Mouse (Mus musculus) kidney, adult 9 months (tissue): Measurements from ENCODE around the gene Clint1.
A peak's percentile ranks its signal among the peaks of the same experiment; 100 is the strongest.

Experiments
- DNase-seq: peaks from one replicate; pipeline ENCODE4 v3.0.0; 2022

The Clint1 gene

DNA sequence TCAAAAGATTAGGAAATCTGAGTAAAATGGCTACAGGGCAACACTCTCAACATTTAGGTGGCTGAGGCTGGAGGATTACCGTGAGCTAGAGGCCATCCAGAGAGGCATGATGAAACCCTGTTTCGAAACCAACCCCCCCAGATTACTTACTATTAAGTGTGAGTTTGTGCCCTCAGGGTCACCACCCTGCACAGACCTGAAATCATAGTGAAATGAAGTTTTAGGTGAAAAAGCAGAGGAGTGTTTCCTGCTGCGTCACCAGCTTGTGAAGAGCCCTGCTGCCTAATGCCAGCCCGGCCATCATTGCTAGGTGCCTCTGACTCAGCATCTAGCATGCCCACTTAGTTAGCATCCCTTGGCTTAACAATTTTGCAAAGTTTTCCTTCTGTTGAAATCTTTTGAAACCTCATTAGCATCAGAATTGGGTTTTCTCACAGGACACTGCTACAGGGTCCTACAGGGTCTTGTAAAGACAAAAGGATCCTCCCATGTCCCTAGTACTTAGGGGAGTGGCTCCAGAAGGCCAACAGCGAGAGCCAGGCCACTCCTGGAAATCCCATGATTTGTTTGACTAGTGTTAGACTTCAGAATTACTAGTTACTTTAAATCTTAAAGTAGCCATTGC, 33.9 kb downstream of the Clint1 start:
- DNase-seq = no peak

- DNase-seq = no peak
Measured at GRCm38 (mm10) chr11:45886596-45886995, 34.7 kb downstream of the Clint1 start.

- DNase-seq = no peak
Measured at GRCm38 (mm10) chr11:45888471-45889030, 36.7 kb downstream of the Clint1 start.

GRCm38 (mm10) chr11:45889981-45890380, 38.1 kb downstream of the Clint1 start:
- DNase-seq = no peak

- no peak for DNase-seq
Measured at GRCm38 (mm10) chr11:45890423-45890822, 38.6 kb downstream of the Clint1 start.

DNA sequence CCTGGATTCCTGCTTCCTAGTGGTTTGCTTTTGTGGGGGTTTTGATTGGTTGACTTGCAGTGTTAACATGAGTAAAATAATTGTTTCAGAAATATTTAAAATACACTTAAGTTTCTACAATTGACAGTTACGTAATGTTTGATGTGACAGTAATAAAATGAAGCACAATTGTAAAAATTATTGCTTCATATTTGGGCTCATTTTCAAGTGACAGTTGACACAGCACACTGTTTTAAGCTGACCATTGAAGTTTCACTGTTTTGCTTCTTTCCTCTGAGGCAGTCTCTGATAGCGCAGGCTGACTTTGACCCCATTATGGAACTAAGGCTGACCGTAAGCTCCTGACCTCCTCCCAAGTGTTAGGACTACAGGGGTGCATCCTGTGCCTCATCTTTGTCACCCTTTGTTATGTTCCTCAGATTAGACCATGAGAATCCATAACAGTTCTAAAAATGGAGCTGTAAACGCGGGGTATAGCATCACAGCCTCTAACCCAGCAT, 41.1 kb downstream of the Clint1 start:
- no peak for DNase-seq

GRCm38 (mm10) chr11:45897392-45897791, 45.5 kb downstream of the Clint1 start:
- no peak for DNase-seq

GRCm38 (mm10) chr11:45900233-45901015, 48.6 kb downstream of the Clint1 start:
- no peak for DNase-seq

- no peak for DNase-seq
Measured at GRCm38 (mm10) chr11:45906109-45906786, 54.4 kb downstream of the Clint1 start.

- DNase-seq = no peak
Measured at GRCm38 (mm10) chr11:45907301-45907700, 55.5 kb downstream of the Clint1 start.

- no peak for DNase-seq
Measured at GRCm38 (mm10) chr11:45908070-45908469, 56.2 kb downstream of the Clint1 start.

GRCm38 (mm10) chr11:45908894-45909293, 57.0 kb downstream of the Clint1 start:
- DNase-seq = no peak

DNA sequence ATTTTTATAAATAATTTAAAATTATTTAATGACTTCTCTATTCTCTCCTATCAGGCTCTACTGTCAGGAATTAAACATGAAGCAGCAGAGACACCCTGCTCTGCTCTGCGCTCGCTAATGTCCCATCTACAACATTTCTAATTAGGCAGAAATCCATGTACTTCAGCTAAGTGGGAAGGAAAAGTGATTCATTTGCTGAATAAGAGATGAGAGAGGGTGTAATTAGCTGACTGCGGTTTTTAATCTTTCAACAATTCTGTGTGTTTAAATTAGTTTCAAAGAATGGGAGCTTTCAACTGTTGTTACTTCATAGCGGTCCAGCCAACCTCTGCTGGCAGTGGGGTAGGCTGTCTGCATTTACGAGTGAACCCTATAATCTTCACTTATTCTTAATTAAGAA, 58.9 kb downstream of the Clint1 start:
- DNase-seq = no peak

GRCm38 (mm10) chr11:45916196-45916595, 64.3 kb downstream of the Clint1 start:
- no peak for DNase-seq

- no peak for DNase-seq
Measured at GRCm38 (mm10) chr11:45918018-45918417, 66.2 kb downstream of the Clint1 start.

DNA sequence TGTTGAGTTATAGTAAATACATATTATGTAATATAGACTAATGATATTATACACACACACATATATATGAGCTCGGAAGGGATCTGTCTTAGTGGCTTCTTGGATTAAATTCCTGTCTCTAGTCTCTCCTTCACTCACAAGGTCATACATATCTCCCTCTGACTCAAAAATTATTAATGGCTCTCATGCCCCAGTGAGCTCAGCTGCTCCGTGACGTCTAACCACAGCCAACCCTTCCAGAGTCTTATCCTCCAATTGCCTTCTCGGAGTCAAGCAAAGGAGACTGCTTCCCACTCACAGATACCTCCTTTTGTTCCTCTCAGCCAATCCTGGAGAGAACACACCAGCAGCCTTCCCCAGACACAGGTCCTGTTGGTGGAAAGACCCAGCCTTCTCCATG, 67.0 kb downstream of the Clint1 start:
- no peak for DNase-seq

DNA sequence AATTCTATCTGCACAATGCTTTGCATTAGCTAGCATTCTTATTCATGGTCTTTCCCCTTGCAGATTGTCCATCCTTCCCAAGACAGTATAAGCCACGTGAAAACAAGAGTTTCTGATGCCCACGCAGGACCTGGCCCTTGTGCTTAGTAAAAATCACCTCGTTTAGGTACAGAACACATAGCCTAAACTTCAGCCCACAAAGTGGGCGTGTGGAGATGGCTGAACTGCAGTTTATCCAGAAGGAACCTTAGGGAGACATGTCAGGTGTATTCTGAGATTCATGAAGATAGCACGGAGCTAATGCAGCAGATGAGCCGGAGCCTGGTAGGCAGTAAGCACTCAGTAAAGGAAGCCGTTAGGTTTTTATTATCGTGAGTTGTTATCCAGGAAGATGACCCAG, 69.2 kb downstream of the Clint1 start:
- DNase-seq = no peak

DNA sequence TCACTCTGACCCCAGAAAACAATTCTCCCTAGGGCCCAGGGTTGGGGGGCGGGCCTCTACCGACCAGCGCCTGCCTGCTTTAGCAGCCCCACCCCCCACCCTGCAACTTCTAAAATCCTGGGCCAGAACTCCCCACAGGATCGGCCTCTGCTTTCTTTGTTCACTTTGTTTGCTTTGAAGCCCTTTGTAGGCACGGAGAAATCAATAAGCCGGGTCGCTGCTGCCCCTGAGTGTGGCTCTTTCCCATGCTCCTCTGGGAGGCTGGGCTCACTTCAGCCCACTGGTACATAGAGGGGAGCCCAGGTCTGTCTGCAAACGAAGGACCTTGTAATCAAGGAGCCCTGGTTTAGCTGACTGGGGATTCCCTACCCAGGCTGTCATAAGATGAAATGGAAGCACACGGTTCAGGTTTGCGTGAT, 69.6 kb downstream of the Clint1 start:
- no peak for DNase-seq

DNA sequence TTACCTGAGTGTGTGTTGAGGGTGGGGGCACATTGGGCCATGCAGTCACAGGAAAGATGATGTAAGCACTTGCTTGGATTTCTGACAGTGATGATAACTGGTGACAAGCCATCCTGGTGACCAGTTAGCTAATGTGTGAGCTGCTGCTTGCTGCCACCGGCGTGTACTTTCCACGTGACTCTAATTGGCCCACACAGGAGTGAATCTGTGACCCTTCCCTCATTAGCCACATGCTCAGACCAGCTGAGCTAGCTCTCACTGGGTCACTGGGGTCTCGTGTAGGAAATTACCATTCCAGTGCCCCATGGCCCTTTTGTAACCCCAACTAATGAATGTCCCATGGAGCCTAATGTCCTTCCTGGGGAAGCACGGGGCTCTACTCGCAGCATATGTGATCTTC, 73.6 kb downstream of the Clint1 start:
- no peak for DNase-seq

GRCm38 (mm10) chr11:45926640-45927082, 74.8 kb downstream of the Clint1 start:
- DNase-seq = peak; percentile 85

GRCm38 (mm10) chr11:45927456-45927855, 75.6 kb downstream of the Clint1 start:
- no peak for DNase-seq

- no peak for DNase-seq
Measured at GRCm38 (mm10) chr11:45929541-45929940, 77.7 kb downstream of the Clint1 start.

DNA sequence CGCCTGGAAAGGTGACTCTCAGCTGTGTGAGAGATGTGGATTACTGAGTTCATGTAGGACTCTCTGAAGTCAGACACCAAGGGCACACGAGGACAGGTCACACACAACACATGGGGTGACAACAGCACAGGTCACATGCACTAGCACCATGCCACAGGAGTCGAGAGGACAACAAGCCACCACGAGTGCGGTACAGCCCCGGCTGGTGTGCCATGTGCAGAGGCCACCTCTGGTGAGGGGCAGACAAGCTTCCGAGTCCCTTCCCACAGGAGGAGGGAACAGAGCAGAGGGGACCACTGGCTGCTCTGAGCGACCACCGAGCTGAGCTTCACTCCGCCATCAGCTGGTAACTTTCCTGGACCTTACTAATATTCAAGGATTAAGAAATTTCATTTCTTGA, 80.9 kb downstream of the Clint1 start:
- DNase-seq = no peak
